Mouse (Mus musculus) embryonic fibroblast, embryonic 13.5 days (primary cell): Measurements from ENCODE around the gene Hlx. TPM values are rescaled to one million over a fixed set of nuclear protein-coding genes. Genes with fewer than 3 reads are reported as not detected.

Experiments used
- H3K27ac ChIP-seq: 2 replicates; pipeline ENCODE4 v1.5.1; 2012; ENCODE audit warnings: low read length, control low read depth, inconsistent platforms; ENCODE audit not compliant: insufficient read depth
- H3K4me1 ChIP-seq: 2 replicates; pipeline ENCODE4 v1.6.1; 2011; ENCODE audit warnings: low read length; ENCODE audit not compliant: control insufficient read depth, insufficient read depth
- H3K4me3 ChIP-seq: 2 replicates; pipeline ENCODE4 v1.5.1; 2011; ENCODE audit warnings: mild to moderate bottlenecking, control low read depth, low read length; ENCODE audit not compliant: insufficient read depth
- CTCF ChIP-seq: IDR thresholded peaks from 2 replicates; pipeline ENCODE4 v1.5.1; 2011; ENCODE audit warnings: mild to moderate bottlenecking, control low read depth, low read length, moderate library complexity, borderline replicate concordance; ENCODE audit not compliant: insufficient read depth
- POLR2A ChIP-seq: IDR thresholded peaks from 2 replicates; pipeline ENCODE4 v1.6.1; 2011; ENCODE audit warnings: low read depth, mild to moderate bottlenecking, control low read depth, low read length, moderate library complexity
- polyA plus RNA-seq: library from polyadenylated mRNA; stranded (reverse); fragments of >200 nt; gene quantifications from 2 replicates; pipeline ENCODE4 v1.2.4, GENCODE M21; 2011; ENCODE audit warnings: low read depth; ENCODE audit not compliant: missing spikeins, insufficient read length

The Hlx gene
- polyA plus RNA-seq, 1 experiment, result 5.4 TPM

DNA sequence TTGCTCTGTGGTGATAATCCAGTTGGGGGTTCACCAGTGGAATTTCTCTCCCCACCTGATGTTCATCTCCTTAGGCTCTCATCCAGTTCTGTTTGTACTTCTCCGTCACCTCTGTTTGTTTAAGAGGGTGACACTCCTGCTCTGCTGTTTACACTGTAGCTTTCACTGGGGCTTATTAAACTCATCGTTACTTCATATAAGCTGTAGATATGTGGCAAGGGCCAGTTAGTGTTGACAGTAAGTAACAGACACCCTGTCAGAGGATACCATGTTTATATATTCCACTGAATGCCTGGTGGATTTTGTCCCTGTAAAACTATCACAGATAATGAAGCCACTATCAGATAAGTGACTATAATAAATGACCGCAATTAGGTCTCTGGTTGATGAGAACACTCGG, 44.9 kb downstream of the Hlx start:
- Histone ChIP-seq H3K4me1 (peaks cover under 1% of the 10 kb centered on the region; the same call in 1 of the 2 replicates), H3K4me3 (no peak overlapping the region), H3K27ac (no peak overlapping the region)
- no peak for TF ChIP-seq CTCF
- TF ChIP-seq POLR2A, result no peak

DNA sequence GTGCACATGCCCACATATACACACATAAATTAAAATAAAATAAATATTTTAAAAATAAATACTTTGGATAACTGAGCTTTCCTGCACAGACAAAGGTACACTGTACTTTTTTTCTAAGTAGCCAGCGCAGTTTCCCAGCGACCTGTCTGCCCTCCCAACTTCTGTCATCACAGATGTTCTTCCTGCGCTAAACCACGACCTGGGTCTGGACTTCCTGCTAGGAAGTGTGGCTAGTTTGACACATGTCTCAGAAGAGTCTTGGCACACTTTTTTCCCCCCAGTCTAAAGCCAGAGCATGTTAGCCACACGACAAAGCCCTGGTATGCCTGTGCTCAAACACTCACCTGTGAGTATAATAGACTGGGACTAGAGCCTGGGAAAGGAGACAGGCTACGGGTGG, 48.9 kb downstream of the Hlx start:
- TF ChIP-seq CTCF (no peak), POLR2A (no peak)
- H3K4me3 ChIP-seq, result no peak overlapping the region
- H3K27ac ChIP-seq, result no peak overlapping the region
- no peaks in the 10 kb centered on the region for H3K4me1 ChIP-seq

DNA sequence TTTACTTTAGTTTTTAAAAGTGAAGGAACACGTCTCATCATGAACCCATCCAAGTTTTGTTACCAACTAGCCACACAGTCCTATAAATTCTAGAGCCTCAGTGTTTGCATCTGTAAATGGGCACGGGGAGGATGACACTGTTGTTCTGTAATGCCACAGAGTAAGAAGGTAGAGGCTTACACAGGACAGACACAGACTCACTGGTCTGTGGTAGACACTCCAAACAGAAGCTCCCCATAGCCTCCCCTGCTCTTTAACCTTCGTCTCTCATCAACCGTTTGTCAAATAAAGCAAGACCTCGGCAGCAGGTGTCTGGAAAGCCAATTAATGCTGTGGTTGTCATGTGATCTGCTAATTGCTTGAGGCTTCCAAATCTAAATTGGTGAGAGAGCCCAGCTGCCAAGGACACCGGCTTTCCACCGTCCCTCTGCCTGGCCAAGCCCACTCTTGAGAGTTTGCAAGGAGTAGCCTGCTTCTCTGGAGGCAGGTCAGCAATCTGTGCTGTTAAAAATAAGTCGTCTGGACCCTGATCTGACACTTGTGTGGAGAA, 52.9 kb downstream of the Hlx start:
- H3K4me3 ChIP-seq, result no peak overlapping the region
- H3K27ac ChIP-seq, result no peak overlapping the region
- no peak for TF ChIP-seq CTCF
- no peak for TF ChIP-seq POLR2A
- H3K4me1 ChIP-seq, result 0 out of 2 replicates have a peak, but pooled peaks cover 8% of the 10 kb centered on the region

DNA sequence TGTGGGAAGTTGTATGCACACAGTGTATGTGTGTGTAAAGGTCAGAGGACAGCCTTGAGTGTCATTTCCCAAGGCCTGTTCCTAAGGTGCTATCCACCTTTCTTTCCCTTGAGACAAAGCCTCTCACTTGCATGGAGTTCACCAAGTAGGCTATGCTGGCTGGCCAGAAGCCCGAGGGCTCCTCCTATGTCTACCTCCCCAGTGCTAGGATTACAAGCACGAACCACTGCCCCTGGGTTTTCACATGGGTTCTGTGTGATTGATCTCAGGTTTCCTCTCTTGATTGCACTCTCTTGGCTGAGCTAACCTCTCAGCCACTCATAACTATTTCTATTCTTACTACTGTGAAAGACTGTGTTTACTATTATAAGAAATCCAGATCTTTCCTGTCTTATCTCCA, 54.8 kb downstream of the Hlx start:
- Histone ChIP-seq H3K27ac (no peak overlapping the region), H3K4me1 (0 out of 2 replicates have a peak, but pooled peaks cover 8% of the 10 kb centered on the region), H3K4me3 (no peak overlapping the region)
- no peak for TF ChIP-seq POLR2A
- no peak for TF ChIP-seq CTCF

Other genes with a start within 250 kb of the Hlx start
- gene Marc1, start 78.7 kb upstream of the Hlx start, polyA plus RNA-seq, result not detected in 2 replicates
- gene Marc2, start 113.8 kb upstream of the Hlx start, polyA plus RNA-seq, result 86.4 and 97.6 TPM in 2 replicates
- gene C130074G19Rik, start 150.6 kb upstream of the Hlx start, polyA plus RNA-seq, result 0.18 and 0.32 TPM in 2 replicates